In the genomic region with DNA sequence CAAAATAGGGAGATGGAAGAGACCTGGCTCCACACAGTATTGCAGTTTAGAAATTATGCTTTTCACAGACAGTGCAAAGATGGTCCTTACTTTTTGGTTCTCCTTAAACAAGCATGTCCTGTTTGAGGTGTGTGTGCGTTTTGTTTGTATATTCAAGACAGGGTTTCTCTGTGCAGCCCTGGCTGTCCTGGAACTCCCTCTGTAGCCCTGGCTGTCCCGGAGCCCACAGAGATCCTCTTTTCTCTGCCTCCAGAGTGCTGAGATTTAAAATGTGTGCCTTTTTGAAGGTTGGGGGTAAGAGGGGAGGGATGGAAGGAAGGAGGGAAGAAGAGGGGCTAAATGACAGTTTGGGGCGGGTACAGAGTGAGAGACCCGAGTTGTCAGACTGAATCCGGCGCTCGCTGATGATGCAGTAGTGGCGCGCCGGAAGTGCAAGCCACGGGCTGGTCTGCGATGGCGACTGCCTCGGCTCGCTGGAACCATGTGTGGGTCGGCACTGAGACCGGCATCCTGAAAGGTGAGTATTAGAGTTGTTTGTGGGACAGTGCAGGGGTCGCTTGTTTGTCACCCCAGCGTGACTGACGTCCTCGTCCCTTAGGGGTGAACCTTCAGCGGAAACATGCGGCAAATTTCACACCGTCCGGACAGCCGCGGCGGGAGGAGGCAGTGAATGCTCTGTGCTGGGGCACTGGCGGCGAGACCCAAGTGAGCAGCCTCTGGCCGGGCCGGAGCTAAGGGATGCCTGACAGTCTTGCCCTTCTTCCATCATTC, we compare ENCODE assay signal across 8 mouse cellular contexts. TPM values are rescaled to one million over a fixed set of nuclear protein-coding genes. Genes with fewer than 3 reads are reported as not detected.
DNase-seq lines count a peak whose midpoint lies in the region; ATAC-seq lines count a peak whose summit lies in the region.

A gene (plus strand): TSS at position 439 of the 771 bp plus-strand sequence.

- ATAC-seq in inflammation-experienced regulatory T-cells, adult 6 months: peak; percentile 95

- DNase-seq in adrenal gland, adult (ENCODE audit: inconsistent age in 2 of 2, low spot score in 1 of 2): peak; percentile 91 to 98
- peak; percentile 96 for DNase-seq in embryo, embryonic 10.5 days (ENCODE audit: low spot score)
- DNase-seq in gastrocnemius, postnatal 14 days: peak; percentile 90
- peak; percentile 70 to 91 for DNase-seq in left cerebral cortex, adult 9 months (ENCODE audit: low spot score in 2 of 2)
- DNase-seq in right cerebral cortex, adult 2 months (ENCODE audit: low spot score in 2 of 2): peak; percentile 95 to 98
- peak; percentile 65 for DNase-seq in urinary bladder, postnatal 10 days (ENCODE audit: low spot score)

- intact Hi-C loops in gastrocnemius, postnatal 14 days (cut with DNase I; ENCODE audit: low total_unique reads): no loop called here

- H3K9me3 ChIP-seq in megakaryocyte, embryonic 14.5 days: 0 out of 2 replicates have a peak, but pooled peaks cover 4% of the 10 kb centered on the region

- peaks cover 36% of the 10 kb centered on the region for H3K4me1 ChIP-seq in megakaryocyte, embryonic 14.5 days

- H3K4me3 ChIP-seq in megakaryocyte, embryonic 14.5 days (replicated peaks): peak within 1 kb of the TSS; percentile 98

- H3K27me3 ChIP-seq in megakaryocyte, embryonic 14.5 days (replicated peaks): no peaks in the 10 kb centered on the region

- H3K36me3 ChIP-seq in megakaryocyte, embryonic 14.5 days (replicated peaks; ENCODE audit: low read length): peaks cover 37% of the 10 kb centered on the region

RNA-seq across cellular contexts. Expression of the gene that starts here (rescaled TPM):
- 10 to 100 TPM; 21.7 to 23.4 TPM for total RNA-seq in gastrocnemius, postnatal 14 days (2021)
- polyA plus RNA-seq in inflammation-experienced regulatory T-cells, adult 6 months (2017; shearing (Covaris generic)): 10 to 100 TPM; 38.0 to 71.7 (median 66.5) TPM
- polyA plus RNA-seq in megakaryocyte, embryonic 14.5 days (2012; ENCODE audit: insufficient read depth, low replicate concordance): 3.7 and 16.5 TPM in 2 replicates

Comparison
In these comparisons a context has a peak if more than half of its experiments do, and no peak if none do; other contexts are left out.
1. Peak in every context shown above with its lines: DNase-seq, ATAC-seq and H3K4me3 ChIP-seq.